Mouse (Mus musculus) layer of hippocampus, postnatal 10 days (tissue): ENCODE results near the gene Timm23. TPM values are rescaled to one million over a fixed set of nuclear protein-coding genes. Genes with fewer than 3 reads are reported as not detected.
"Not testable (repeated sequence)": the region's sequence is repeated elsewhere in the genome, so short reads cannot be mapped to it uniquely, and the experiment has no call there.

Source experiments
- DNase-seq, 2 experiments: peaks; one replicate each; pipeline ENCODE4 v3.0.0; 2021; ENCODE audit warnings: low spot score in 2 of 2
- total RNA-seq, 2 experiments: library from RNA; stranded (reverse); gene quantifications; 2 replicates each; pipeline ENCODE4 v1.2.3; 2021

The Timm23 gene
- total RNA-seq, 2 experiments from 2014 or later = 90.9 to 109 TPM

DNA sequence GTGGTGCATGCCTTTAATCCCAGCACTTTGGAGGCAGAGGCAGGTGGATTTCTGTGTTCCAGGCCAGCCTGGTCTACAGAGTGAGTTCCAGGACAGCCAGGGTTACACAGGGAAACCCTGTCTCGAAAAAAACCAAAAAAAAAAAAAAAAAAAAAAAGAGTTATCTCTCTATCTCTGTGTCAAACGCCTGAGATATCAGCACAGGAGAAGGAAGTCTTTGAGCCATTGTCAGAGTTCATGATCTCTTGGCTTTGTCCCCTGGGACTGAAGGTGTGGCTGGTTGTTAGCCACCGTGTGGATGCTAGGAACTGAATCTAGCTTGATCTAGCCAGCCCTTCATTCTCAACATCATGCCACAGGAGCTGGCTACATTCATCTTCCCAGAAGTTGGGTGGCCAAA lies 65.2 kb downstream of the Timm23 start:
- DNase-seq = not testable (repeated sequence)

DNA sequence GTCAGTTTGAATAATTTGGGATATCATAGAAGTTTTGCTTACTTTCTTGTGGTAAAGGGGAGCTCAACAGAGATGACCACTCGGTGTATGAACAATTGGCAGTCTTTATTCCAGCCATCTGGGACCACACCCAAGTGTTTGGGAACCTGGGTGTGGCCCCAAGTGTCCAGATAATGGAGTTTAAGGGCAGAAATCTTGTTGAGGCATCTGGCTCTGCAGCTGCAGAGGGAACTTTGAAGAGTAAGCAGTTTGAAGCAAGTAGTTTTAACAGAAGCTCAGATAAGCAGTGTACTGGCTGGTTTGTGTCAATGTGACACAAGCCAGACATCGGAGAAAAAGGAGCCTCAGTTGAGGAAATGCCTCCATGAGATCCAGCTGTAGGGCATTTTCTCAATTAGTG lies 67.4 kb downstream of the Timm23 start:
- DNase-seq = no peak

DNA sequence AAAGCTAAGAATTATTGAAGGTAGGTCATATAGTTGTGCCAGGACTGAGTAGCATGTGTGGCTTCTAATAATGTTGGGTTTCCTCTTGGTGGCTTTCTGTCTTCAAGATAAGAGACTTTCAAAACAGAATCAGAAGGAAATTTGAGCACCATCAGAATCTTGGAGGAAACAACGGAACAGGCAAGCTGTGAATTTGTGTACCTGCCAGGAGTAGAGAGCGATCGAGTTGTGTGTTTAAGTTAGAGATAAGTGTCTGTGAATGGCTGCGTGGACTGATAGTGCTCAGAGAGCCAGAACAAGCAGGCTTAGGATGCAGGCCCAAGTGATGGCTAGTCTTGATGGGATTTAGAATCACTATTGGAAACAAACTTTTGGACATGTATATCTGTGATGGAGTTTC lies 69.9 kb downstream of the Timm23 start:
- no peak for DNase-seq

Other genes starting within 250 kb of the Timm23 start
- gene Galnt15, start 172.9 kb downstream of the Timm23 start, total RNA-seq = 1 to 10 TPM; 1.7 to 2.2 TPM
- gene Oxnad1, start 116.5 kb downstream of the Timm23 start, total RNA-seq = 10 to 100 TPM; 19.0 to 20.3 TPM
- 10 to 100 TPM; 33.7 to 38.4 TPM for gene Dph3, start 116.2 kb downstream of the Timm23 start, total RNA-seq
- gene Msmb, start 59.9 kb downstream of the Timm23 start, total RNA-seq = not detected
- gene Ncoa4, start 42.0 kb downstream of the Timm23 start, total RNA-seq = 100 to 1,000 TPM; 129 to 134 TPM
- 10 to 100 TPM; 50.6 to 55.7 TPM for gene Parg, start 51 bp upstream of the Timm23 start, total RNA-seq
- 10 to 100 TPM; 47.1 to 51.9 TPM for gene Ogdhl, start 120.1 kb upstream of the Timm23 start, total RNA-seq
- 1 to 10 TPM in 1 of 2 experiments, not detected in 1; 1.1 TPM for gene 1700024G13Rik, start 186.5 kb upstream of the Timm23 start, total RNA-seq